Mouse (Mus musculus): ENCODE measurements around the gene Pld1. TPM values are rescaled to one million over a fixed set of nuclear protein-coding genes. Genes with fewer than 3 reads are reported as not detected.
A peak's percentile ranks its signal among the peaks of the same experiment; 100 is the strongest.

Pld1 gene
- polyA plus RNA-seq (2015; fragmentation: Nextera tagmentation; extraction: Ambion mirVana), result 2.3 and 3.8 TPM in 2 replicates

DNA sequence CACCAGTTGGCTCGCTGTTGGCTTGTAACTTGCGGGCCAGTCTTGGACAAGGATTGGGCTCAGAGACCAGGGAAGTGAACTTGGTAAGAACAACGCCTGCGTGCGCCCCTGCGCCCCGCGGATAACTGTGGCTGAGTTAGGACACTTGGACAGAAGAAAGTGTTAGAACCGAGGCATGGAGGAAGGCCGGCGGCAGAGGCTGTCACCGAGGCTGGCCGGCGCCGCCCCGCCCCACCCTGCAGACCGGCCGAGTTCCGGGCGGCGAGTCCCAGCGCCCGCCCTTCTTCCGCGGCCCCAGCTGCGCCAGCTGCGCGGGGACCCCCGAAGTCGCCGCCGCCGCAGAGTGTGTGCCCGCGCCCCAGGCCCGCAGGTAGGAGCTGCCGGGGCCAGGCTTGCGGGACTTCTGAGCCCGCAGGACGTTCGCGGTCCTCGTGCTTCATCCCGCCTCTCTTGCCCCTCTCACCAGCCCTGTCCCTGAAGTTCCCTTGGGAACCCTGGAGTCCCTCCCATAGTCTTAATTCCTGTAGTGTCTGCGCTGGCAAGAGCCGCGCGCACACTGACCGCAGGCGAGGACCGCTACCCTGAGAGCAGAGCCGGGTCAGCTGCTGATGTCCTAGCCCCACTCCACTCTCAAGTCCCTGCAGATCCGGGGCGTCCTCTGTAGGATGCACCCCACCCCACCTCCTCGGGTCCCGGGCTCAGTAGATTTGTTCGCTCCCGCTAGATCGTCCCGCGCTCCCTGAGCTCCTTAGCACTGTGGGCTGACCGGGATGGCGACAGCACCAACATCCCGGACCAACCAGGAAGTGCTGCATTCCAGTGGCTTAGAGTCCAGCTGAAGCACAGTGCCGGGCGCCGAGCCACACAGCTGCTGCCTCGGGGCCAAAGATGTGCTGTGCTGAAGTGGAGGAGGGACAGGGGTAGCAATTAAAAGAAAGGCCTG, at the start of gene Pld1:
Pld1 (plus strand) TSS at position 315 of the 943 bp plus-strand sequence.
- ATAC-seq, result peak; percentile 78
- no peaks in the 10 kb centered on the region for H3K9me3 ChIP-seq (ENCODE audit: control insufficient read depth, low read length)
- peak within 1 kb of the TSS; percentile 53 for H3K4me3 ChIP-seq (replicated peaks; ENCODE audit: low read length)
- H3K27me3 ChIP-seq (replicated peaks; ENCODE audit: control insufficient read depth, insufficient read depth, low read length), result no peaks in the 10 kb centered on the region
- H3K9ac ChIP-seq (replicated peaks; ENCODE audit: low read depth, low read length), result peak within 1 kb of the TSS; percentile 57
- peaks cover 10% of the 10 kb centered on the region for H3K4me1 ChIP-seq (replicated peaks; ENCODE audit: control insufficient read depth, insufficient read depth, low read length)
- no peaks in the 10 kb centered on the region for H3K36me3 ChIP-seq (ENCODE audit: control insufficient read depth, insufficient read depth)
- H3K27ac ChIP-seq (ENCODE audit: low read length), result no peak within 1 kb of the TSS
- H3K4me2 ChIP-seq (ENCODE audit: low read length), result peak within 1 kb of the TSS; percentile 99
- WGBS, result under 1% methylated on average over 67 of the region's 68 CpGs

DNA sequence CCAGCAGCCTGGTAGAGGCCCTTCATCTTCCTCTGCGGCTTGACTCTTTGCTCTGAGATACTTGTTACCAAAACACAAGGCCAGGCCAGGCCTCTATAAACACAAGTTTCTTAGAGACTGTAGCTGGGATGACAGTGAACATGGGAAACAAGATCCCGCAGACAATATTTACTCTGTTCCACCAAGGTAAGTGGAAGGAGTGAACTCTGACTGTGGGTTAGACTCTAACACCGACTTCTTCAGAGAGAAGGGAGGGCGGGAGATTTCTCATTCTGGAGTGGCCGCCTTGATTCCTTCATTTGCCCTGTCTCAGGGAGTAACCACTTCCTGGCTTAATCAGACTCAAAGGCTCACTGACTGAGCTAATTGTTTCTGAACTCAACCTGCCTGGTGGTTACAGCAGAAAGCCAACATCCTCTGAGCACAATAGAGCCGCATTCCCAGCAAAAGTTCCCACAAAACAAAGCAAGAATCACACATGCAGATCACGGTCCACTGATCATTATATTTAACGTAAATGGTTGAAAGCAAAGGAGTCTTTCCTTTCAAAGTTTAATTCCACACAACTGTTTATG, 42.1 kb upstream of the Pld1 start, which contains the start of gene Tmem212:
Tmem212 (minus strand) TSS at position 51 of the 575 bp plus-strand sequence.
- WGBS, result 52% methylated on average over 8 of the region's 8 CpGs
- no peak within 1 kb of the TSS for H3K4me2 ChIP-seq (ENCODE audit: low read length)
- H3K9ac ChIP-seq (replicated peaks; ENCODE audit: low read depth, low read length), result no peak within 1 kb of the TSS
- H3K4me1 ChIP-seq (replicated peaks; ENCODE audit: control insufficient read depth, insufficient read depth, low read length), result no peaks in the 10 kb centered on the region
- H3K9me3 ChIP-seq (ENCODE audit: control insufficient read depth, low read length), result no peaks in the 10 kb centered on the region
- no peaks in the 10 kb centered on the region for H3K27me3 ChIP-seq (replicated peaks; ENCODE audit: control insufficient read depth, insufficient read depth, low read length)
- no peaks in the 10 kb centered on the region for H3K36me3 ChIP-seq (ENCODE audit: control insufficient read depth, insufficient read depth)
- no peak within 1 kb of the TSS for H3K27ac ChIP-seq (ENCODE audit: low read length)
- ATAC-seq, result no peak
- no peak within 1 kb of the TSS for H3K4me3 ChIP-seq (replicated peaks; ENCODE audit: low read length)

DNA sequence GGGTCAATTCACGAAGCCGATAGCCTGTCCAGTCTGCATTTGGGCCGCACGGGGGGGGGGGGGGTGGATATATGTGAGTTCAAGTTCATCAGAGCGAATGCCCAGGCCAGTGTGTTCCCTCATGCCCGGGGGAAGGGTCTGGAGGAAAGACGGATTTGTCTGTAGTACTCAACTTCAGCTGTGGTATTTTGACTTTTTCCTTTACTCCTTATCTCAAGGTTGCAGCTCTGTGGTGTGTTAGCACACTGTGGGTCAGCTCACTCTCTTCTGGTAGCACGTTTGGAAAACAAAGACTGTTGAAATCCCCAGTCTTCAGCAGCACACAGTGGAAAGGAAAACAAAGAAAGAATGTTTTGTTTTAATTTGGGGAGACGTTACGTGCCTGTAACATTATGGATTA, 40.3 kb upstream of the Pld1 start:
- Histone ChIP-seq H3K4me3 (replicated peaks; ENCODE audit: low read length) (no peak overlapping the region), H3K4me2 (ENCODE audit: low read length) (no peak overlapping the region), H3K9ac (replicated peaks; ENCODE audit: low read depth, low read length) (no peak overlapping the region), H3K9me3 (ENCODE audit: control insufficient read depth, low read length) (no peaks in the 10 kb centered on the region), H3K27ac (ENCODE audit: low read length) (no peak overlapping the region), H3K27me3 (replicated peaks; ENCODE audit: control insufficient read depth, insufficient read depth, low read length) (no peaks in the 10 kb centered on the region), H3K36me3 (ENCODE audit: control insufficient read depth, insufficient read depth) (no peaks in the 10 kb centered on the region), H3K4me1 (replicated peaks; ENCODE audit: control insufficient read depth, insufficient read depth, low read length) (no peaks in the 10 kb centered on the region)
- 78% methylated on average over 10 of the region's 10 CpGs for WGBS
- no peak for ATAC-seq

DNA sequence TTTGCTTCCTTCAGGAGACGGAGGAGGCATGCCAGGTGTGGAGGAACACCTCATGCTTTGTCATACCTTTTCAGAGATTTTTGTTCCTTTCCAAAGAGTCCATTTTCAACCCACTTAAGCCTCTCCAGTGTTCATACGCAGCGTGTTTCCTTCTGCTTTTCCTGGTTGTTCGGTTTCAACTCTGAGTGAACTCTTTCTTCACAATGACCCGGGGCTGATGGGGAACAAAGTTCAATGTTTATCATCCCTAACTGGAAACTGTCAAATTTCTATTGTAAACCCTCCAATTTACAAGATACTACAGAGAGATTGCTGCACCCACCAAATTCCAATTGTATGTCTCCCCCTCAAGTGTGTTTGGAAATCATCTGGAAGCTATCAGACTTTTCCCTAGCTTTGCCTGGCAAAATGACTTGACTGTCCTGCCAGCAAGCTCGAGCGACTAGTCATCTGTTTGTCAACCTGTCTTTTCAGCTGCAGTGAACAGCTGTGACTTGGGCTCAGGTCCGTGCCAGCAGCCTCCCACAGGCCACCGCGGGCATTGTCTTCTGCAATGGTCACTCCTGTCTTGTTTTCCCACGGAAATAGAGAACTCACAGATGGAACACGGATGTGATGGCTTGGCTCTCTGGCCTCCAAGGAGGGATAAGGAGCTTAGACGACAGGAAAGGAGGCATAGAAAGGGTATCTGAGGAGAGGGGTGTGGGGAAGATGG, 39.3 kb upstream of the Pld1 start:
- no peak overlapping the region for H3K4me2 ChIP-seq (ENCODE audit: low read length)
- no peaks in the 10 kb centered on the region for H3K9me3 ChIP-seq (ENCODE audit: control insufficient read depth, low read length)
- H3K27me3 ChIP-seq (replicated peaks; ENCODE audit: control insufficient read depth, insufficient read depth, low read length), result no peaks in the 10 kb centered on the region
- H3K4me1 ChIP-seq (replicated peaks; ENCODE audit: control insufficient read depth, insufficient read depth, low read length), result no peaks in the 10 kb centered on the region
- ATAC-seq, result no peak
- 78% methylated on average over 13 of the region's 13 CpGs for WGBS
- H3K9ac ChIP-seq (replicated peaks; ENCODE audit: low read depth, low read length), result no peak overlapping the region
- no peak overlapping the region for H3K4me3 ChIP-seq (replicated peaks; ENCODE audit: low read length)
- H3K27ac ChIP-seq (ENCODE audit: low read length), result no peak overlapping the region
- H3K36me3 ChIP-seq (ENCODE audit: control insufficient read depth, insufficient read depth), result no peaks in the 10 kb centered on the region

DNA sequence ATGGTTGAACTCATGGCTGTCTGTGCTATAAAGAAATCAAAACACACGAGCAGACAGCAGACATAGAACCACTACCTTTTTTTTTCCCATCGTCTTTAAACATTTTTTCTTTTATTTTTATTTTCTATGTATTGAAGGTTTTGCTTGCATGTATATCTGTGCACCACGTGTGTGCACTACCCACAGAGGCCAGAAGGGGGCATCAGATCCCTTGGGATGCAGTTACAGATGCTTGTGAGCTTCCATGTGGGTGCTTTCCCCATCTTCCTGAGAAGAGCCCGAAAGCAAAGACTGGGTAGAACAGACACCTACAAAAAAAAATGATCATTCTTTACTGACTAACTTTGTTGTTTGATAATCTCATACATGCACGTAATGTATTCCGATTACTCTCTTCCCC, 36.6 kb upstream of the Pld1 start:
- Histone ChIP-seq H3K4me2 (ENCODE audit: low read length) (no peak overlapping the region), H3K27ac (ENCODE audit: low read length) (no peak overlapping the region), H3K9me3 (ENCODE audit: control insufficient read depth, low read length) (no peaks in the 10 kb centered on the region), H3K4me3 (replicated peaks; ENCODE audit: low read length) (no peak overlapping the region), H3K36me3 (ENCODE audit: control insufficient read depth, insufficient read depth) (no peaks in the 10 kb centered on the region), H3K27me3 (replicated peaks; ENCODE audit: control insufficient read depth, insufficient read depth, low read length) (no peaks in the 10 kb centered on the region), H3K4me1 (replicated peaks; ENCODE audit: control insufficient read depth, insufficient read depth, low read length) (peaks cover 2% of the 10 kb centered on the region; the same call in 1 of the 2 replicates), H3K9ac (replicated peaks; ENCODE audit: low read depth, low read length) (no peak overlapping the region)
- ATAC-seq, result no peak
- 93% methylated on average over 6 of the region's 6 CpGs for WGBS

DNA sequence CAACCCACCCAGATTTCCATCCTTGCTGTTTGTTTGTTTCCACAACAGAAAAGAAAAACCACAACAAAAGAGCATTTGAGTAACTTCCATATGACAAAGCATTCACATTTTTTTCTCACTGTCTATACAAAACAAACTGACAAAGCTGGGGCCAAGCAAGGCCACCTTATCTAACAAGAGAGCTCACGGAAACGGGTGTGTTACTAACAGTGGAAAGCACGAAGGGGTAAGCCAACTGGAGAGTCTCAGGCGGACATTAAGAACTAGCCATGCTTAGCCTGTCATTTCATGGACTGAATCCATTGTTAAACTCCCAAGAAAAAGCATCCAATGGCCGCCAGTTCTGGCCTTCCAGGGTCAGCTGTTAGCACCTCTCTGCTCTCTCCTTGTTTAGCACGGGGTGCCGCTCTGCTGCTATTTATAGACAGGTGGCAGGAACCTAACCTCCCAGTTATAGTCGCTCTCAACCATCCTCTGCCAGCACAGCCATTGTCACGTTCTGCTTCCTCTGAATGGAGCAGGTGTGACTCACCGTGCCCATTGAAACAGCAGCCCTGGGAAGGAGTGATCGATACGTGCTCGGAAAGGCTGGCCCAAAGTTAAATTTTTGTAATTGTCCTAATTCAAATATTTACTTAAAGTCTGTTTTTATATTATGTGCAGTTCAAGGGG, 33.7 kb upstream of the Pld1 start:
- H3K9ac ChIP-seq (replicated peaks; ENCODE audit: low read depth, low read length), result no peak overlapping the region
- no peak overlapping the region for H3K4me3 ChIP-seq (replicated peaks; ENCODE audit: low read length)
- H3K36me3 ChIP-seq (ENCODE audit: control insufficient read depth, insufficient read depth), result no peaks in the 10 kb centered on the region
- H3K4me1 ChIP-seq (replicated peaks; ENCODE audit: control insufficient read depth, insufficient read depth, low read length), result peaks cover 2% of the 10 kb centered on the region; the same call in 1 of the 2 replicates
- ATAC-seq, result no peak
- no peaks in the 10 kb centered on the region for H3K27me3 ChIP-seq (replicated peaks; ENCODE audit: control insufficient read depth, insufficient read depth, low read length)
- no peaks in the 10 kb centered on the region for H3K9me3 ChIP-seq (ENCODE audit: control insufficient read depth, low read length)
- no peak overlapping the region for H3K4me2 ChIP-seq (ENCODE audit: low read length)
- WGBS, result 56% methylated on average over 13 of the region's 13 CpGs
- no peak overlapping the region for H3K27ac ChIP-seq (ENCODE audit: low read length)

DNA sequence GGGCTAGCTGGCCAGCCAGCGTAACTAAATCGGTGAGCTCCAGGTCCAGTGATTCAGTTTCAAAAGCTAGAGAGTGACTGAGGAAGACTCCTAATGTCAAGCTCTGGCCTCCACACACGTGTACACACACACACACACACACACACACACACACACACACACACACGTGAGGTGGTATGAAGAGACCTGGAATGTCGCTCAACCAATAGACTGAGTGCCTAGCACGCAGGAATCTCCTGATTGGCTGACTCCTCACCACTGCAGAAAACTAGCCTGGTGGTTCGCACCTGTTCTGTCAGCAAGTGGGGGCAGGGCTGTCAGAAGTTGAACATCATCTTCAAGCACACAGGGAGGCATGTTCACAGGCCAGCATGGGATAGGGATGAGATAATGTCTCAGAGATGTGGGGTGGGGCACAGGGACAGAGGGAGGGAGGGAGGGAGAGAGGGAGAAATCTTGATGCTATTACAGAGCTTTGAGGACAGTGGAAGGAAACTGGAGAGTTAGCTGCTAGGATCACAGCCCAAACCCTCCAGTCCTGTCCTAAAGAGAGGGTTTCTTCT, 31.8 kb upstream of the Pld1 start:
- Histone ChIP-seq H3K4me1 (replicated peaks; ENCODE audit: control insufficient read depth, insufficient read depth, low read length) (peaks cover 2% of the 10 kb centered on the region; the same call in 1 of the 2 replicates), H3K4me2 (ENCODE audit: low read length) (no peak overlapping the region), H3K9ac (replicated peaks; ENCODE audit: low read depth, low read length) (no peak overlapping the region), H3K36me3 (ENCODE audit: control insufficient read depth, insufficient read depth) (no peaks in the 10 kb centered on the region), H3K9me3 (ENCODE audit: control insufficient read depth, low read length) (no peaks in the 10 kb centered on the region), H3K27me3 (replicated peaks; ENCODE audit: control insufficient read depth, insufficient read depth, low read length) (no peaks in the 10 kb centered on the region), H3K27ac (ENCODE audit: low read length) (no peak overlapping the region), H3K4me3 (replicated peaks; ENCODE audit: low read length) (no peak overlapping the region)
- 85% methylated on average over 7 of the region's 7 CpGs for WGBS
- no peak for ATAC-seq

DNA sequence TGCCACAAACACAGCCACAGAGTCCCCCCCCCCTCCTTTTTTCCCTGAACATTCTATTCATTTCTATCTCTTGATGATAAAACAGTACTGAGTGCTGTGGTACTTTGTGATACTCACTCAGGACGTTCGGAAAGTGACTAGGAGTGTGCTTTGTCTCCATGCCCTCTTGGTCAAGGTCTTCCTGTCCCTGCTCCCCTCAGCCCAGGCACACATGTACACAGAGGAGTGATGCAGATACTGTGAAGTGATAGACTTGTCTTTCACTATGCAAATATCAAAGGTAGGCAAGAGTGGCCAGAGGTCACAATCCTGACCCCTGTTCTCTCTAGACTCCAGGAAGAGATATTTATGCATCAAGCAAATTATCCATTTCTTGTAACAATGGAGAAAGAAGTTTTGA, 31.2 kb upstream of the Pld1 start:
- WGBS, result 80% methylated on average over 2 of the region's 2 CpGs
- Histone ChIP-seq H3K9me3 (ENCODE audit: control insufficient read depth, low read length) (no peaks in the 10 kb centered on the region), H3K4me2 (ENCODE audit: low read length) (no peak overlapping the region), H3K27me3 (replicated peaks; ENCODE audit: control insufficient read depth, insufficient read depth, low read length) (no peaks in the 10 kb centered on the region), H3K27ac (ENCODE audit: low read length) (no peak overlapping the region), H3K4me3 (replicated peaks; ENCODE audit: low read length) (no peak overlapping the region), H3K4me1 (replicated peaks; ENCODE audit: control insufficient read depth, insufficient read depth, low read length) (peaks cover 2% of the 10 kb centered on the region; the same call in 1 of the 2 replicates), H3K36me3 (ENCODE audit: control insufficient read depth, insufficient read depth) (no peaks in the 10 kb centered on the region), H3K9ac (replicated peaks; ENCODE audit: low read depth, low read length) (no peak overlapping the region)
- no peak for ATAC-seq
